Mouse (Mus musculus) limb, embryonic 11.5 days (tissue): Measurements from ENCODE around the gene Smyd3. TPM values are rescaled to one million over a fixed set of nuclear protein-coding genes. Genes with fewer than 3 reads are reported as not detected.
A peak's percentile ranks its signal among the peaks of the same experiment; 100 is the strongest.
"Not testable (repeated sequence)": the region's sequence is repeated elsewhere in the genome, so short reads cannot be mapped to it uniquely, and the experiment has no call there.

ENCODE experiments used
- ATAC-seq: fragments of 200-750 bp; cut with Nextera tagmentation; 2 replicates; pipeline ENCODE4 v1.8.0; 2017; ENCODE audit warnings: low read depth; ENCODE audit not compliant: insufficient number of reproducible peaks, low FRiP score, low TSS enrichment
- DNase-seq: peaks from one replicate; pipeline ENCODE4 v3.0.0-alpha.2; 2015; ENCODE audit warnings: low spot score
- H3K27ac ChIP-seq: fragments of 300-500 bp; sonication (generic); replicated peaks from 2 replicates; pipeline ENCODE4 v1.5.1; 2014; ENCODE audit warnings: low read depth, mild to moderate bottlenecking, low read length
- H3K27me3 ChIP-seq: fragments of 300-500 bp; sonication (generic); 2 replicates; pipeline ENCODE4 v1.6.1; 2014; ENCODE audit warnings: mild to moderate bottlenecking, low read length, mixed read lengths; ENCODE audit not compliant: control insufficient read depth, insufficient read depth
- H3K36me3 ChIP-seq: fragments of 300-500 bp; sonication (generic); 2 replicates; pipeline ENCODE4 v1.6.1; 2014; ENCODE audit warnings: mild to moderate bottlenecking, low read length, moderate library complexity, mixed read lengths; ENCODE audit not compliant: control insufficient read depth, insufficient read depth
- H3K4me1 ChIP-seq: fragments of 300-500 bp; sonication (generic); 2 replicates; pipeline ENCODE4 v1.6.1; 2014; ENCODE audit warnings: low read length, mixed read lengths; ENCODE audit not compliant: control insufficient read depth, insufficient read depth
- H3K4me2 ChIP-seq: fragments of 300-500 bp; sonication (generic); 2 replicates; pipeline ENCODE4 v1.6.1; 2014; ENCODE audit warnings: low read depth, mild to moderate bottlenecking, moderate library complexity; ENCODE audit not compliant: severe bottlenecking
- H3K4me3 ChIP-seq: fragments of 300-500 bp; sonication (generic); 2 replicates; pipeline ENCODE4 v1.5.1; 2014; ENCODE audit warnings: low read depth, low read length
- H3K9ac ChIP-seq: fragments of 300-500 bp; sonication (generic); 2 replicates; pipeline ENCODE4 v1.6.1; 2014; ENCODE audit warnings: mild to moderate bottlenecking, low read length
- H3K9me3 ChIP-seq: fragments of 300-500 bp; sonication (generic); 2 replicates; pipeline ENCODE4 v1.6.1; 2016; ENCODE audit warnings: low read length; ENCODE audit not compliant: control insufficient read depth
- WGBS: fragments of 180-500 bp; shearing (Covaris S2); extraction: QIAGEN DNeasy Blood & Tissue Kit; methylation state at CpG from one replicate; pipeline ENCODE4 v1.1.7; 2014; 5-methylcytosine and 5-hydroxymethylcytosine counted together
- polyA plus RNA-seq: library from polyadenylated mRNA; unstranded; fragments of >200 nt; fragmentation: Nextera tagmentation; extraction: Ambion mirVana; gene quantifications from 2 replicates; pipeline ENCODE4 v1.2.1, GENCODE M21; 2014

The Smyd3 gene
- polyA plus RNA-seq, 1 experiment from 2014 or later = 25.6 TPM

DNA sequence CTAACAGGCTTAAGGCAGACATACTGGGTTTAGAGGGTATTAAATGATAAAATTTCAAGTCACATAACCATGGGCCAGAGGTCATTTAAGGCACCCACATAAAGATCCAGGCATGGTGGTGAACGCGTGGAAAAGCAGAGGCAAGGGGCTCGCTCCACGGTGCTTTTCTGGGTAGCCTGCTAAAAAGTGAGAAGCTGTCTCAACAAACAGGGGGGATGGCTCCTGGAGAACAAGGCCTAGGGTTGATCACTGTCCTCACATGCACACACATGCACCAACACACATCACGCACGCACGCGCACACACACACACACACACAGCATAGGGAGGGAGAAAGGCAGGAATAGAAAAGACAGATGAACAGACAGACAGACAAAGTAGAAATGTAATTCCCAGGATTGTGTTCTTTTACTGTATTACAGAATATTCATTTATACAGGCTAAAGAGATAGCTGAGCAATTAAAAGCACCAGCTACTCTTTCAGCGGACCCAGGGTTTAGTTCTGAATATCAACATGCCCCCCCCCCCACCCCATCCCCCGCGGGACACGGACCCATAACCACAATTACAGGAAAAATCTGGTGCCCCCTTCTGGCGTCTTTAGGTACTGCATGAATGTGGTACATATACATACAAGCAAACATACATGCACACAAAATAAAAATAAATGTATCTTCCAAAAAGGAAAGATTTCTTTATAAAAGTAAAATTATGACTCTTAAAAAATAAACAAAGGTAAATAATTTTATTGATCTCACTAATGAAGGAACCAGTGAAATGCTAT is 215.2 kb downstream of the Smyd3 start:
- DNase-seq (no peak), ATAC-seq (no peak)
- H3K9ac ChIP-seq = no peak overlapping the region
- no peaks in the 10 kb centered on the region for H3K36me3 ChIP-seq
- no peak overlapping the region for H3K27ac ChIP-seq
- H3K4me1 ChIP-seq = no peaks in the 10 kb centered on the region
- no peak overlapping the region for H3K4me2 ChIP-seq
- H3K9me3 ChIP-seq = no peaks in the 10 kb centered on the region
- H3K27me3 ChIP-seq = no peaks in the 10 kb centered on the region
- H3K4me3 ChIP-seq = no peak overlapping the region
- WGBS = 85% methylated on average over 13 of the region's 13 CpGs

DNA sequence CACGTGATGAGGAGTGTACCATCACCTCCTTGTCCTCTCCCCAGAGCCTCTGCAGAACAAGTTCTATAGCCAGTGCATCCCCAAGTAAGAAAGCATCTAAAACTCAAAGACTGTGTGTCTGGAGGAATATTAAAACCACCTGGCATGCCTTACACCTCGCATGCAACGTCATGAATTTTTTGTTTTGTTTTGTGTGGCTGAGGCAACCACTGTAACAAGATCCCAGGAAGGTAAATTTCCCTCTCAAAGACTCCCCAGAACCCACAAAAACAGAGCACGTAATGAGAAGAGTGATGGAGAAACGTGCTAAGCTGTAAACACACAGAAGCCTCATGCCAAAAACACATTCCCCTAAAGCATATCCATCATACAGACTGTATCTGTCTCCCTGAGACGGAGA is 222.2 kb downstream of the Smyd3 start:
- no peak overlapping the region for H3K27ac ChIP-seq
- no peaks in the 10 kb centered on the region for H3K4me1 ChIP-seq
- H3K9ac ChIP-seq = no peak overlapping the region
- no peaks in the 10 kb centered on the region for H3K27me3 ChIP-seq
- DNase-seq (peak; percentile 28), ATAC-seq (no peak)
- H3K4me3 ChIP-seq = no peak overlapping the region
- H3K36me3 ChIP-seq = no peaks in the 10 kb centered on the region
- H3K4me2 ChIP-seq = no peak overlapping the region
- H3K9me3 ChIP-seq = no peaks in the 10 kb centered on the region
- WGBS = 50% methylated on average over 6 of the region's 6 CpGs

DNA sequence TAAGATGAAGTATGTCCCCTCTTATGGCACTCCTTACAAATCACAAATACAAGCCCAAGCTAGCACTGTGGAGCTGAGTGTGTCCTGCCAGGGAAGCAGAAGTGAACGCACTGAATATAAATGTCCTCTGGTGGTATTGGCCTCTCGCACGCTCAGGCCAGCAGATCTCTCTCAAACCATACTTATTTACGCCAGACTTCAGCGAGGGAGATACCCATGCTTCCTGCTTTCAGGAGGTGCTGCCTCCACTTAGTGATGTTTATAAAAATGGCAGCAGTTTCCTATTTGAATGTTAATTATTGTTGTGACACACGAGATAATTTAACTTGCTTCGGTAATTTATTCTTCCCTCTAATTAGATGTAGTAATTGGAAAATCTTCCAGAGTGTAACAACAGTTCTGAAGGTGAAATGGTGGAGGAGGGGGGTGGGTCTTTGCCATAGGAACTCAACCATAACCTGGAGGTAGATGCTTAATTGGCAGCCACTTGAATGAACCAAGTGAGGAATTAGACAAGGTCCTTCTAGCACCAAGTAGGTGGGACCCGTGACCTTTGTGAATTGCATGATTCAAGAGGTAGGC is 224.0 kb downstream of the Smyd3 start:
- ATAC-seq = no peak
- Histone ChIP-seq H3K4me3 (no peak overlapping the region), H3K4me2 (no peak overlapping the region), H3K4me1 (no peaks in the 10 kb centered on the region), H3K27ac (no peak overlapping the region), H3K9me3 (no peaks in the 10 kb centered on the region), H3K9ac (no peak overlapping the region), H3K27me3 (no peaks in the 10 kb centered on the region), H3K36me3 (no peaks in the 10 kb centered on the region)
- 83% methylated on average over 8 of the region's 8 CpGs for WGBS
- no peak for DNase-seq

DNA sequence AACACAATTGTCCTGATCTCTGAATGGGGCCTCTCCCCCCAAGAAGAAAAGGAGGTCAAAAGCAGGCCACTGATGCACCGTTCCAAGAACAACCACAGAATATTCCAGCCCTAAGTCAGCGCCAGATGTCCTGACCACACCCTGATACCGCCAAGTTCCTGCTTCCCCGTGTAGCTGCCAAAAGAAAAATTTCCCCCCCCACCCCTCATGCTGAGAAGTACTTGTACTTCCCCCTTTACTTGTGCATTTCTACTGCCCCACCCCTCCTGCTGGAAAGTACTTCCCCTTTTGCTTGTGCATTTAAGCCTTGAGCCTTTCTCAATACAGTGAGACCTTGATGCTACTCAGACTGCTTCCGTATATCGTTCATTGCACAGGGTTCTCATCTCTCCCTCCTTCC is 227.7 kb downstream of the Smyd3 start:
- DNase-seq, H3K36me3 ChIP-seq, H3K27me3 ChIP-seq, H3K4me1 ChIP-seq, H3K27ac ChIP-seq, H3K9ac ChIP-seq, H3K9me3 ChIP-seq, H3K4me3 ChIP-seq, ATAC-seq, H3K4me2 ChIP-seq: not testable (repeated sequence)
- 95% methylated on average over 6 of the region's 6 CpGs for WGBS

DNA sequence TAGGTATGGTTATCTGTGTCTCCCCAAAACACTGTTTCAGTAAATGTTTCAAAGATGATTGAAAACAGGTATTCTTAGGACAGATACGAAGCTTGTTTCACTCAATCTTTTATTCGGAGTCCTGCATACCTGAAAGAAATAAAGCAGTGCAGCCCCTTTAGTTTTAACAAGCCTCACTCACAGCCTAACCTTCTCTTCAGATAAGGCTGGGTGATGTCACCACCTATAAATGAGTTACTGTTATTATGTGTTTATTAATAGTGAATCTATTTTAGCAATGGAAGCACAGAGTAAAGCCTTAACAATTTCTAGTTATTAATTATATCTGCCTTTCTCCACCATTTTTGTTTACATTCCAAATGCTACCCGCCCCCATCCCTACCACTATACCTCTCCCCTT is 228.1 kb downstream of the Smyd3 start:
- Histone ChIP-seq H3K4me3 (no peak overlapping the region), H3K9ac (no peak overlapping the region), H3K27me3 (no peaks in the 10 kb centered on the region), H3K4me2 (no peak overlapping the region), H3K4me1 (no peaks in the 10 kb centered on the region), H3K9me3 (no peaks in the 10 kb centered on the region), H3K36me3 (no peaks in the 10 kb centered on the region), H3K27ac (no peak overlapping the region)
- 90% methylated on average over 3 of the region's 3 CpGs for WGBS
- ATAC-seq (no peak), DNase-seq (no peak)

DNA sequence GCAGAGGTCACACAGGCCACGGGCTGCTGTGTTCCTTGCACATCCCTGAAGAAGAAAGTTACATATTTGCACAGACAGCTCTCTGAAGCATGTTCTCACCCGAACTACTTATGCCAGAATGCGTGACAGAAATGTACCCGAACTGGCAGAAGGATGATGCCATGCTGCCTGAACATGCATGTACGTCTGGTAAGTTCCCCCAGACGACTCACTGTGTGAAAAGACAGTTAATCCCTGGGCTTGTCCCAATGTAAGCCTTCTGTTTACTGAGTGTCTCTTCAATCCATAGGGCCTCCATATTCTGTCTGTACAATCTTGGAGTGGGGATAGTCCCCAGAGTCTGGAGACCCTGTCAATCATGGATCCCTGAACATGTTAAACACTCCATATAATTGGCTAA is 231.1 kb downstream of the Smyd3 start:
- H3K9ac ChIP-seq = no peak overlapping the region
- WGBS = 92% methylated on average over 6 of the region's 6 CpGs
- H3K27ac ChIP-seq = no peak overlapping the region
- no peaks in the 10 kb centered on the region for H3K9me3 ChIP-seq
- no peak for DNase-seq
- H3K4me3 ChIP-seq = no peak overlapping the region
- H3K4me1 ChIP-seq = no peaks in the 10 kb centered on the region
- H3K36me3 ChIP-seq = no peaks in the 10 kb centered on the region
- H3K4me2 ChIP-seq = no peak overlapping the region
- H3K27me3 ChIP-seq = no peaks in the 10 kb centered on the region
- no peak for ATAC-seq

DNA sequence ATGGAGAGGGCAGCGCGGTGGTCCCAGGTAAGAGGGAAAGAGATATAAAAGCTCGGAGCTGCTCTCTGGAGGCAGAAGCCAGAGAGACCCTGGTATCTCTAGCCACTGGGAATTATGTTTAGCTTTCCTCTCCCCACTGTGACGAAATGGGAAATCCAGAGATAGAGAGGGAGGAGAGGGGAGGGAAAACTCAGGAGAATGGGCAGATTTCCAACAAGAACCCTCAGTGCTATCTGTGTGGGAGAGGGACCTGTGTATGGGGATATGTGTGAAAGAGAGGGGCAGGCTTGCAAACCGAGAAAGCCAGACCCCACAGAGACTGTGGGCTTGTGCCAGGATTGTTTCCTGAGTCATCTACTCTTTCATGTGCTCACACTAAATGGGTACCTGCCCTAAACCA is 235.0 kb downstream of the Smyd3 start:
- H3K9ac ChIP-seq = no peak overlapping the region
- H3K36me3 ChIP-seq = no peaks in the 10 kb centered on the region
- H3K27me3 ChIP-seq = no peaks in the 10 kb centered on the region
- no peaks in the 10 kb centered on the region for H3K4me1 ChIP-seq
- DNase-seq (no peak), ATAC-seq (no peak)
- no peak overlapping the region for H3K27ac ChIP-seq
- H3K9me3 ChIP-seq = no peaks in the 10 kb centered on the region
- H3K4me2 ChIP-seq = no peak overlapping the region
- no peak overlapping the region for H3K4me3 ChIP-seq
- WGBS = 86% methylated on average over 5 of the region's 5 CpGs

DNA sequence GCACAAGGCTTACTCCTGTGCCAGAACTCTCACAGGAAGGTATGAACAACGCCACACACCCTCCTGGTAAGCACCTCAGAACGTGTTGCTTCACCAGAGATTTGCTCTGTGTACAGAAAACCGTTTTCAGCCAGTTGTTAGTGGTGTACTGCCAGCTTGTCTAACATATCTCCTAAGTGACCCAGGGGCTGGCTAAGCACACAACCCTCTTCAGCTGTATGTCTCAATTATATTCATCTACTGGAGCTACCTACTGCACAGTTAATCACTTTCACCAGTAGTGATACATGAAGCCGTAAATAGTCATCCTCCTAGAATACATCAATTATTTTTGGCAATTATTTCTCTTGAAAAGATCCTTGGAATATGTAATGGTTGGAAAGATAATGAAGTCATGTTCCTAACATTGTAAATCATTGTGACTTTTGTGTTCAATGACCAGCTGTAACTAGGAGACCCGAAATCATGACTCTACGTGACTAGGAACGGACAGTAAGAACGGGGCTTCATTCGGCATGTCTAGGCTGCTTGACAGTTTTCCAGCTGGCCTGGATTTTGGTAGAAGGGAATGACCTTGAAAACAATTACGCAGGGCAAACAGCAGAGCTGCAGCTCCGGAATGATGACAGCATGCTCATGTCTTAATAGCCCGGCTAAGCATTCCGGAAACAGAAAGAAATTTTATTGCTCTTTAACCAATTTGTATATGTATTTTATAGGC is 236.3 kb downstream of the Smyd3 start:
- WGBS = 84% methylated on average over 13 of the region's 13 CpGs
- Histone ChIP-seq H3K9ac (no peak overlapping the region), H3K27ac (no peak overlapping the region), H3K27me3 (no peaks in the 10 kb centered on the region), H3K4me1 (no peaks in the 10 kb centered on the region), H3K4me3 (no peak overlapping the region), H3K36me3 (no peaks in the 10 kb centered on the region), H3K9me3 (no peaks in the 10 kb centered on the region), H3K4me2 (no peak overlapping the region)
- ATAC-seq (no peak), DNase-seq (no peak)
